Mouse (Mus musculus) adrenal gland, adult 2 months (tissue): Measurements from ENCODE around the gene Zfp451. TPM values are rescaled to one million over a fixed set of nuclear protein-coding genes. Genes with fewer than 3 reads are reported as not detected.

Experiments
- DNase-seq: peaks from one replicate; pipeline ENCODE4 v3.0.0; 2021
- polyA plus RNA-seq: library from polyadenylated mRNA; depleted of rRNA; stranded (reverse); fragments of >200 nt; gene quantifications from 2 replicates; pipeline ENCODE4 v1.2.3, GENCODE M21; 2012; rRNA removed
- total RNA-seq, 2 experiments: library from RNA; stranded (reverse); gene quantifications; 2 replicates each; pipeline ENCODE4 v1.2.3; 2021

The Zfp451 gene
- total and polyA plus RNA-seq, 3 experiments, result 6.4 to 32.8 (median 32.2) TPM

DNA sequence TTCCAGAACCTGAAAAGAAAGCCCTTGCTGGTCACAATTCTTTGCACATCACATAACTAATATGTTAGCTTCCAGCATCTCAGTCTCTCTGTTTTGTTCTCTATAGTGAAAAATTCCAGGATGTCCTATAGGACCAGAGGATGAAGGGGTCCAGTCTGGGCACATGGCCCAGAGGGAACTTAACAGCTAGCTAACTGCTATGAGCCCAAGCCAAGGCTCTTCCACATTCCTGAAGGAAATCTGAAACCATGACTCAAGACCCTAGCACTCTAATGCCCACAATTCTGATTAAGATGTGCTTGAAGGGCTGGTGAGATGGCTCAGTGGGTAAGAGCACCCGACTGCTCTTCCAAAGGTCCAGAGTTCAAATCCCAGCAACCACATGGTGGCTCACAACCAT, 96.8 kb downstream of the Zfp451 start:
- DNase-seq, result no peak

DNA sequence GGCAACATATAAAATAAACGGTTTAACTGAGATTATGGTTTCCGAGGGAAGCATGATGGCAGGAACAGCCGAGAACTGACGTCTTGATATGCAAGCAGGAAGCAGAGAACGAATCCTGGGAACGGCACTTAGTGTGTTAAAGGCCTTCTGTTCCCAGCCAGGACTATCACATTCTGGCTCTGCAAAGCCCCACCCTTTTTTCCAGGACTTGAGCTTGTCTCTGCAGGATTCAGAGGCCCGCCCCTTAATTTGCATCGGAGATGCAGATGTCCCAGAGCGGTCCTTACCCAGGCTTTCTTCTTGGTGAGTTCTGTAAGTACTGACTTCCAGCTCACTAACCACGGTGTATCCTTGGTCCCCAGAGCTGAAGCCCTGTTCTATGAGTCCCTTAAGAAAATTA, 99.6 kb downstream of the Zfp451 start:
- no peak for DNase-seq

DNA sequence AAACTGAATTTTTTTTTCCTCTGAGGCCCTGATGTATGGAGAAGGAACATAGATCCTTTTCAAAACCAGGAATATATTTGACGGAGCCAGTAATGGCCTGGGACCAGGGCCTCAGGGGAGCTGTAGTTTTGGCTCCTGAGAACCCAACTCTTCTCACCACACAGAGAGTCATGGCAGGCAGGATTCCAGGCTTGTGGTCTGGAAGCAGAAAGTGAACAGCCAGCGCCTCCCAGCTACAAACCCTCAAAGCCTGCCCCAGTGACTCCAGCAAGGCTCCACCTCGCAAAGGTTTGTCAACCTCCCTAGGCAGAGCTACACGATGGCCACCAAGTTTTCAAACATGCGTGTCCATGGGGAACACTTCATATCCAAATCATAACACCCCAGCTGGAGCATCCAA, 102.4 kb downstream of the Zfp451 start:
- no peak for DNase-seq

Other genes with a start within 250 kb of the Zfp451 start
- 1 to 10 TPM; 4.3 to 4.4 TPM for gene Prim2, start 144.8 kb downstream of the Zfp451 start, total RNA-seq
- 1.2 TPM in 2 replicates for gene Prim2, start 144.8 kb downstream of the Zfp451 start, polyA plus RNA-seq
- gene Rab23, start 94.7 kb downstream of the Zfp451 start, total RNA-seq, result 10 to 100 TPM in 1 of 2 experiments, 1 to 10 TPM in 1; 9.2 to 12.6 TPM
- gene Rab23, start 94.7 kb downstream of the Zfp451 start, polyA plus RNA-seq, result 2.9 and 5.7 TPM in 2 replicates
- gene Bag2, start 56.8 kb downstream of the Zfp451 start, total RNA-seq, result 10 to 100 TPM; 13.8 to 15.6 TPM
- 15.1 and 18.4 TPM in 2 replicates for gene Bag2, start 56.8 kb downstream of the Zfp451 start, polyA plus RNA-seq
- 1 to 10 TPM; 1.4 to 1.9 TPM for gene Bend6, start 93.2 kb upstream of the Zfp451 start, total RNA-seq
- gene Bend6, start 93.2 kb upstream of the Zfp451 start, polyA plus RNA-seq, result 0.10 and 0.23 TPM in 2 replicates
- gene Dst, start 93.6 kb upstream of the Zfp451 start, total RNA-seq, result 100 to 1,000 TPM; 125 to 134 TPM
- gene Dst, start 93.6 kb upstream of the Zfp451 start, polyA plus RNA-seq, result 39.7 and 53.3 TPM in 2 replicates